Mouse (Mus musculus) neural tube, embryonic 12.5 days (tissue): ENCODE results near the gene Gm26602. TPM values are rescaled to one million over a fixed set of nuclear protein-coding genes. Genes with fewer than 3 reads are reported as not detected.
A peak's percentile ranks its signal among the peaks of the same experiment; 100 is the strongest.
"Not testable (repeated sequence)": the region's sequence is repeated elsewhere in the genome, so short reads cannot be mapped to it uniquely, and the experiment has no call there.

ENCODE experiments used
- ATAC-seq: fragments of 200-750 bp; cut with Nextera tagmentation; 2 replicates; pipeline ENCODE4 v1.8.0; 2017; ENCODE audit warnings: low read depth, mild to moderate bottlenecking, moderate TSS enrichment, moderate library complexity; ENCODE audit not compliant: low FRiP score
- H3K27ac ChIP-seq: fragments of 300-500 bp; sonication (generic); 2 replicates; pipeline ENCODE4 v1.5.1; 2016
- H3K27me3 ChIP-seq: fragments of 300-500 bp; sonication (generic); replicated peaks from 2 replicates; pipeline ENCODE4 v1.6.1; 2016; ENCODE audit warnings: mild to moderate bottlenecking
- H3K36me3 ChIP-seq: fragments of 300-500 bp; sonication (generic); 2 replicates; pipeline ENCODE4 v1.6.1; 2016; ENCODE audit warnings: mild to moderate bottlenecking
- H3K4me1 ChIP-seq: fragments of 300-500 bp; sonication (generic); 2 replicates; pipeline ENCODE4 v1.6.1; 2016
- H3K4me2 ChIP-seq: fragments of 300-500 bp; sonication (generic); replicated peaks from 2 replicates; pipeline ENCODE4 v1.6.1; 2016; ENCODE audit warnings: mild to moderate bottlenecking
- H3K4me3 ChIP-seq: fragments of 300-500 bp; sonication (generic); 2 replicates; pipeline ENCODE4 v1.5.1; 2016
- H3K9ac ChIP-seq: fragments of 300-500 bp; sonication (generic); 2 replicates; pipeline ENCODE4 v1.6.1; 2016; ENCODE audit warnings: mild to moderate bottlenecking
- H3K9me3 ChIP-seq: fragments of 300-500 bp; sonication (generic); 2 replicates; pipeline ENCODE4 v1.6.1; 2016; ENCODE audit warnings: mild to moderate bottlenecking
- WGBS: fragments of 180-500 bp; shearing (Covaris S2); methylation state at CpG from one replicate; pipeline ENCODE4 v1.1.7; 2016; 5-methylcytosine and 5-hydroxymethylcytosine counted together
- polyA plus RNA-seq: library from polyadenylated mRNA; unstranded; fragments of >200 nt; fragmentation: Nextera tagmentation; extraction: Ambion mirVana; gene quantifications from 2 replicates; pipeline ENCODE4 v1.2.1, GENCODE M21; 2016

Gm26602 gene
- polyA plus RNA-seq, 1 experiment from 2014 or later, result 28.4 TPM

DNA sequence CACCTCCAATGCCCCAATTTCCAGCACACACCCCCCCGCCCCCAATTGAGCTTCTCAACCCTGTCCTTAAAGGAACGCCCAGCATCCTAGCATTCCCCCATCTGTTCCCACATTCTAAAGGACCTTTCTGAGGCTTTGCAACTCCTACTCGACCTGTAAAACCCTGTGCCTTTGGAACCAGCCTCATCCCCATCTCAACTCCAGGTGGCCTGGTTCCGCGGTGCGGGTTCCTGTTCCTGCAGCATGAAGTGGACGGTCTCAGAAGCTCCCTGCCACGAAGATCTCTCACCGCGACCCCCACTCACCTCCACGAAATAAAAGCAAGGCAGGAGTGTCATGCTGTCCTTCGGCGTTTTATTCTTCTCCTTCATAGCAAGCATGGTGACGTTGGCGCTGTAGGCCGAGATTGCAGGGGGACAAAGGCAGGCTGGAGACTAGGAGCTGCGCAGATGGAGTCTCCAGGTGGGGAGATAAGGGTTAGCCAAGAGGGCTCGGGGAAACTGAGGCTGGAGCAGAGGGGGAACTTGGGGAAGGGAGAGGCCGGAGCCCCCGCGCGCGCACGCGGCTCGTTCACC, 36.9 kb upstream of the Gm26602 start:
- Histone ChIP-seq H3K27me3 (no peaks in the 10 kb centered on the region), H3K36me3 (peaks cover 28% of the 10 kb centered on the region), H3K9me3 (no peaks in the 10 kb centered on the region), H3K4me2 (peak overlapping the region; percentile 80), H3K4me1 (peaks cover 42% of the 10 kb centered on the region), H3K9ac (peak overlapping the region; percentile 94), H3K4me3 (peak overlapping the region; percentile 73), H3K27ac (peak overlapping the region; percentile 86)
- 2% methylated on average over 26 of the region's 26 CpGs for WGBS
- peak; percentile 57 for ATAC-seq

DNA sequence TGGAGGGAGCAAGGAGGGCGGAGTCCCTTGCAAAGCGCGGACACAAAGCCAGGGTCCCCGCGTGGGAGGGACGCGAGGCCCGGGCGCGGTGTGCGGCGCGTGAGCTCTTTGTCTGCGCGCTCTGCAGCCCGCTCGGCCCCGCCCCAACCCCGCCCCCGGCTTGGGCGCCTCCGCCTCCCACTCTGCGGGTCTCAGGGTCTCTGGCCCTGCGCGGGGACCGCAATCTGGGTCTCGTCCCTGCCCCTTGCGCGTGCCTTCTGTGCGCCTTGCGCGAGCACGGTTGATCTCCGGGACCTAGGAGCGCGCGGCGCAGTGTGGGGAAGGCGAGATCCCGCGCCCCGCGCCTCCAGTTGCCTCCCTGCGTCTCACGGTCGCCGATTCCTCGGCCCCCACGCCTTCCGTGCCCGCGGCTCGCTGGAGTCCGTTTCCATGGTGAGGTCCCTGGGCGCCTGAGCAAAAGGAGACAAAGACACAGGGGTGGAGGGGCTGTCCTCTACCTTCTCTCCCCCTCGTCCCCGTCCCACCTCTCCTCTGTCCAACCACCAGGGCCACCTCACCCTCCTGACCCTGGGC, 36.3 kb upstream of the Gm26602 start, which contains the start of the genes Prtn3 and Plppr3:
Gene Prtn3 (plus strand): TSS at position 187 of the 573 bp plus-strand sequence.
Gene Plppr3 (minus strand): TSS at position 345 of the 573 bp plus-strand sequence.
- peak; percentile 91 for ATAC-seq

GRCm38 (mm10) chr10:79877174-79877573, 33.5 kb upstream of the Gm26602 start:
- Histone ChIP-seq H3K4me1 (peaks cover 31% of the 10 kb centered on the region), H3K36me3 (no peaks in the 10 kb centered on the region), H3K27me3 (peaks cover 14% of the 10 kb centered on the region), H3K4me2 (no peak overlapping the region), H3K9ac (no peak overlapping the region), H3K4me3 (no peak overlapping the region), H3K9me3 (no peaks in the 10 kb centered on the region), H3K27ac (no peak overlapping the region)
- no peak for ATAC-seq
- 54% methylated on average over 1 of the region's 1 CpGs for WGBS

More for the DNA sequence above, 36.3 kb upstream of the Gm26602 start, which contains the start of the genes Prtn3 and Plppr3:
- Histone ChIP-seq H3K4me1 (peaks cover 37% of the 10 kb centered on the region), H3K9ac (peak within 1 kb of the TSS; percentile 94), H3K27me3 (0 out of 2 replicates have a peak, but pooled peaks cover under 1% of the 10 kb centered on the region), H3K9me3 (no peaks in the 10 kb centered on the region), H3K4me2 (peak within 1 kb of the TSS; percentile 80), H3K36me3 (peaks cover 23% of the 10 kb centered on the region), H3K27ac (peak within 1 kb of the TSS; percentile 86), H3K4me3 (peak within 1 kb of the TSS; percentile 73)
- WGBS, result under 1% methylated on average over 57 of the region's 57 CpGs

- Histone ChIP-seq H3K4me1 (peaks cover 29% of the 10 kb centered on the region), H3K9ac (no peak overlapping the region), H3K9me3 (no peaks in the 10 kb centered on the region), H3K4me3 (no peak overlapping the region), H3K36me3 (no peaks in the 10 kb centered on the region), H3K4me2 (no peak overlapping the region), H3K27me3 (peaks cover 20% of the 10 kb centered on the region), H3K27ac (no peak overlapping the region)
- WGBS, result 47% methylated on average over 12 of the region's 12 CpGs
- ATAC-seq, result no peak
These were observed 32.9 kb upstream of the Gm26602 start for GRCm38 (mm10) chr10:79877757-79878156.

DNA sequence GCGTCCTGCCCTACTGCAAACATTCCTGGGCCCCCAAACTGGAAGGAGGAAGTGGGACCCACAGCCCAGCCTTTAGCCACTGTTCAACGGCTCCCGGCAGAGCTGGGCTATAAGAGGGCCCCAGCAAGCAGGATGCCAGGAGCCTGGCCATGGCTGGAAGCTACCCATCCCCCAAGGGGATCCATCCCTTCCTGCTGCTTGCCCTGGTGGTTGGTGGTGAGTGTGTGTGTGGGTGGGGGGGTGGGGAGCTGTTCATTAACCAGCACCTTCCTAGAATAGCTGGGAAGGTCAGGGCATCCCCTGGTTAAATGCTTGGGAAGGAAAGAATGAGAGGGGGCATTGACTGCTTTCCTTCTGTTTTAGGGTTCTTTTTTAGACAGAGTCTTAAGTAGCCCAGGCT, 31.1 kb upstream of the Gm26602 start:
- H3K27me3 ChIP-seq, result peaks cover 26% of the 10 kb centered on the region
- H3K4me3 ChIP-seq, result no peak overlapping the region
- H3K36me3 ChIP-seq, result no peaks in the 10 kb centered on the region
- no peak for ATAC-seq
- WGBS, result 40% methylated on average over 3 of the region's 3 CpGs
- H3K9ac ChIP-seq, result no peak overlapping the region
- no peaks in the 10 kb centered on the region for H3K9me3 ChIP-seq
- H3K4me1 ChIP-seq, result peaks cover 23% of the 10 kb centered on the region
- no peak overlapping the region for H3K27ac ChIP-seq
- no peak overlapping the region for H3K4me2 ChIP-seq

DNA sequence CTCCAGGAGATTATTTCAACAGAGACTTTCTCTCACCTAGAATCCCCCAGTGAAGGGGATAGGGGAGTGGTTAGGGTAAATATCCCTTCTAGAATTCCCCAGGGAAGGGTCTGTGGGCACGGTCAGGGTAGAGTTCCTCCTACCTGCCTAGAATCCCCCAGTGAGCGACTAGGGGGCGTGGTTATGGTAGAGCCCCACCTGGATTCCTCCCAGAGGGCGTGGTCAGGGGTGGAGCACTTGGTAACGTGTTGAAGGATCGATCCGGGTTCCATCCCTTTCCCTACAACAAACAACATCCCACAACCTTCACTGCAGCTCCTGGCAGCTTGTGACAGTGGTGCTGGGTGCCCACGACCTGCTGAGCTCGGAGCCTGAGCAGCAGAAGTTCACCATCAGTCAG, 29.9 kb upstream of the Gm26602 start:
- H3K9me3 ChIP-seq, result no peaks in the 10 kb centered on the region
- H3K27ac ChIP-seq, result no peak overlapping the region
- H3K36me3 ChIP-seq, result no peaks in the 10 kb centered on the region
- H3K4me2 ChIP-seq, result no peak overlapping the region
- 18% methylated on average over 9 of the region's 9 CpGs for WGBS
- no peak for ATAC-seq
- H3K4me3 ChIP-seq, result no peak overlapping the region
- H3K9ac ChIP-seq, result no peak overlapping the region
- peaks cover 26% of the 10 kb centered on the region for H3K27me3 ChIP-seq
- H3K4me1 ChIP-seq, result peaks cover 14% of the 10 kb centered on the region

DNA sequence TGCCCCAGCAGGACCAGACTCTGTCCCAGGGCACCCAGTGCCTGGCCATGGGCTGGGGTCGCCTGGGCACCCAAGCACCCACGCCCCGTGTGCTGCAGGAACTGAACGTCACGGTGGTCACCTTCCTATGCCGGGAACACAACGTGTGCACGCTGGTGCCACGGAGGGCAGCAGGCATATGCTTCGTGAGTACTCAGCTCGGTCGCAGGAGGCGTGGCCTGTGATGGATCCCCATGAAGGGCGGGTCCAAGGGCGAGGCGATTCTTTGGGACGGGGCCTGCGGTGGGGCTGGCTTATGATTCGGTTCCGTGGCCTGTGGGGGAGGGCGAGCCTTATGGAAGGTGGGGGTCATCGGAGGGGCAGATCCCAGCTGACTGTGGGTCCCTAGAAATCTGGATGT, 28.7 kb upstream of the Gm26602 start:
- H3K9me3 ChIP-seq, result no peaks in the 10 kb centered on the region
- no peak for ATAC-seq
- H3K4me3 ChIP-seq, result peak overlapping the region; percentile 7; the same call in 1 of the 2 replicates
- H3K4me1 ChIP-seq, result peaks cover 13% of the 10 kb centered on the region
- no peaks in the 10 kb centered on the region for H3K36me3 ChIP-seq
- WGBS, result 6% methylated on average over 22 of the region's 22 CpGs
- no peak overlapping the region; the same call in 1 of the 2 replicates for H3K9ac ChIP-seq
- peak overlapping the region; percentile 49 for H3K4me2 ChIP-seq
- H3K27ac ChIP-seq, result no peak overlapping the region
- H3K27me3 ChIP-seq, result peaks cover 26% of the 10 kb centered on the region

GRCm38 (mm10) chr10:79883297-79884084, 27.2 kb upstream of the Gm26602 start:
- Histone ChIP-seq H3K36me3 (no peaks in the 10 kb centered on the region), H3K27me3 (peaks cover 26% of the 10 kb centered on the region), H3K4me3 (no peak overlapping the region), H3K9ac (peak overlapping the region; percentile 14; the same call in 1 of the 2 replicates), H3K27ac (no peak overlapping the region), H3K4me1 (peaks cover 9% of the 10 kb centered on the region), H3K4me2 (0 out of 2 replicates have a peak overlapping the region, but pooled peaks have one; percentile 6), H3K9me3 (no peaks in the 10 kb centered on the region)
- WGBS, result 14% methylated on average over 22 of the region's 22 CpGs
- ATAC-seq, result peak; percentile 42; the same call in 1 of the 2 replicates

- no peak for ATAC-seq
- WGBS, result 82% methylated on average over 4 of the region's 4 CpGs
- no peak overlapping the region for H3K9ac ChIP-seq
- no peaks in the 10 kb centered on the region for H3K36me3 ChIP-seq
- H3K9me3 ChIP-seq, result no peaks in the 10 kb centered on the region
- peaks cover 9% of the 10 kb centered on the region for H3K4me1 ChIP-seq
- H3K4me2 ChIP-seq, result no peak overlapping the region
- H3K27ac ChIP-seq, result no peak overlapping the region
- no peak overlapping the region for H3K4me3 ChIP-seq
- H3K27me3 ChIP-seq, result peaks cover 25% of the 10 kb centered on the region
These were observed 26.2 kb upstream of the Gm26602 start for GRCm38 (mm10) chr10:79884446-79884845.

DNA sequence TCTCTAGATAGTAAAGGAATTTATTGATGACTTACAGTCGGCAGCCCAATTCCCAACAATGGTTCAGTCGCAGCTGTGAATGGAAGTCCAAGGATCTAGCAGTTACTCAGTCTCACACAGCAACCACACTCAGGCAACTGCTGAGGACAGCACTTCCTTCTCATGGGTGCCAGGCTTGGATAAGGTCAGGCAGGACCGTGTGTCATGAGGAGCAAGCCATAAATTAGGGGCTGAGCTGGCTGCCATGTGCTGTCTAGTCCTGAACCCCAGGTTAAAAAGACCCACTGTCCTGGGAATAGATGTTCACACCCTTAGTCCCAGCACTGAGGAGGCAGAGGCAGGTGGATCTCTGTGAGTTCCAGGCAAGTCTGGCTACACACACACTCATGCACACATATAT, 25.7 kb upstream of the Gm26602 start:
- not testable (repeated sequence) for H3K4me2 ChIP-seq, H3K27ac ChIP-seq, H3K4me1 ChIP-seq, H3K36me3 ChIP-seq, H3K9ac ChIP-seq, H3K4me3 ChIP-seq, ATAC-seq, H3K9me3 ChIP-seq
- WGBS, result 82% methylated on average over 3 of the region's 3 CpGs
- peaks cover 22% of the 10 kb centered on the region for H3K27me3 ChIP-seq

- H3K27me3 ChIP-seq, result peaks cover 14% of the 10 kb centered on the region
- no peaks in the 10 kb centered on the region for H3K36me3 ChIP-seq
- H3K27ac ChIP-seq, result no peak within 1 kb of the TSS
- H3K9me3 ChIP-seq, result no peaks in the 10 kb centered on the region
- no peak for ATAC-seq
- no peak within 1 kb of the TSS for H3K4me3 ChIP-seq
- no peak within 1 kb of the TSS for H3K4me2 ChIP-seq
- no peak within 1 kb of the TSS for H3K9ac ChIP-seq
- WGBS, result 84% methylated on average over 6 of the region's 6 CpGs
- H3K4me1 ChIP-seq, result peaks cover 9% of the 10 kb centered on the region
These were observed 24.6 kb upstream of the Gm26602 start, which contains the start of gene Elane for GRCm38 (mm10) chr10:79886054-79886453. Elane (plus strand) TSS chr10:79886247.

DNA sequence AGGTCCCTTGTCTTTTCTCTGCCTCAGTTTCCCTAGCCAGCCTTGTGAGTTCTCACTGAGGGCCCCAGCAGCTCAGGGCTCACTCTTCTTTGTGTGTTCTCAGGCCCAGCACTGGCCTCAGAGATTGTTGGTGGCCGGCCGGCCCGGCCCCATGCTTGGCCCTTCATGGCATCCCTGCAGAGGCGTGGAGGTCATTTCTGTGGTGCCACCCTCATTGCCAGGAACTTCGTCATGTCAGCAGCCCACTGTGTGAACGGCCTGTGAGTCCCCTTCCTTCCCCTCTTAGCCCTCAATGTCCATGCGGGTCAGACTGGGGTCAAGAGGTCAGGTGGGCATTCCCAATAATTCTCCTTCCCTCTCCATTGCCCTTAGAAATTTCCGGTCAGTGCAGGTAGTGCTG, 24.0 kb upstream of the Gm26602 start:
- 79% methylated on average over 8 of the region's 8 CpGs for WGBS
- H3K4me3 ChIP-seq, result no peak overlapping the region
- H3K27ac ChIP-seq, result no peak overlapping the region
- peaks cover 13% of the 10 kb centered on the region for H3K27me3 ChIP-seq
- ATAC-seq, result no peak
- H3K36me3 ChIP-seq, result no peaks in the 10 kb centered on the region
- H3K4me2 ChIP-seq, result no peak overlapping the region
- peaks cover 9% of the 10 kb centered on the region for H3K4me1 ChIP-seq
- no peaks in the 10 kb centered on the region for H3K9me3 ChIP-seq
- H3K9ac ChIP-seq, result no peak overlapping the region
